Mouse (Mus musculus) embryonic facial prominence, embryonic 11.5 days (tissue): Measurements from ENCODE around the gene Ppm1g. TPM values are rescaled to one million over a fixed set of nuclear protein-coding genes. Genes with fewer than 3 reads are reported as not detected.

ENCODE experiments used
- ATAC-seq: fragments of 200-750 bp; cut with Nextera tagmentation; replicated peaks from 2 replicates; pipeline ENCODE4 v1.8.0; 2017; ENCODE audit warnings: low read depth; ENCODE audit not compliant: insufficient number of reproducible peaks, low FRiP score, low TSS enrichment
- DNase-seq: peaks from one replicate; pipeline ENCODE4 v3.0.0-alpha.2; 2015; ENCODE audit warnings: low spot score
- H3K27ac ChIP-seq: fragments of 300-500 bp; sonication (generic); replicated peaks from 2 replicates; pipeline ENCODE4 v1.5.1; 2014; ENCODE audit warnings: mild to moderate bottlenecking, low read depth, low read length, control low read depth
- H3K27me3 ChIP-seq: fragments of 300-500 bp; sonication (generic); 2 replicates; pipeline ENCODE4 v1.6.1; 2014; ENCODE audit warnings: mild to moderate bottlenecking, low read length, moderate library complexity, mixed read lengths; ENCODE audit not compliant: control insufficient read depth, insufficient read depth
- H3K36me3 ChIP-seq: fragments of 300-500 bp; sonication (generic); replicated peaks from 2 replicates; pipeline ENCODE4 v1.6.1; 2014; ENCODE audit warnings: low read depth, mild to moderate bottlenecking, low read length, moderate library complexity, mixed read lengths; ENCODE audit not compliant: control insufficient read depth, insufficient read depth
- H3K4me1 ChIP-seq: fragments of 300-500 bp; sonication (generic); 2 replicates; pipeline ENCODE4 v1.6.1; 2014; ENCODE audit warnings: low read length, mixed read lengths; ENCODE audit not compliant: control insufficient read depth, insufficient read depth
- H3K4me2 ChIP-seq: fragments of 300-500 bp; sonication (generic); 2 replicates; pipeline ENCODE4 v1.6.1; 2014; ENCODE audit warnings: low read depth, mild to moderate bottlenecking, control low read depth, low read length, moderate library complexity
- H3K4me3 ChIP-seq: fragments of 300-500 bp; sonication (generic); 2 replicates; pipeline ENCODE4 v1.5.1; 2014; ENCODE audit warnings: low read depth, low read length, control low read depth
- H3K9ac ChIP-seq: fragments of 300-500 bp; sonication (generic); replicated peaks from 2 replicates; pipeline ENCODE4 v1.6.1; 2014; ENCODE audit warnings: mild to moderate bottlenecking, control low read depth, low read length
- H3K9me3 ChIP-seq: fragments of 300-500 bp; sonication (generic); replicated peaks from 2 replicates; pipeline ENCODE4 v1.6.1; 2016; ENCODE audit warnings: mild to moderate bottlenecking, low read length, inconsistent platforms, mixed read lengths; ENCODE audit not compliant: control insufficient read depth
- WGBS: fragments of 180-500 bp; shearing (Covaris S2); extraction: QIAGEN DNeasy Blood & Tissue Kit; methylation state at CpG from one replicate; pipeline ENCODE4 v1.1.7; 2014; 5-methylcytosine and 5-hydroxymethylcytosine counted together
- polyA plus RNA-seq: library from polyadenylated mRNA; unstranded; fragments of >200 nt; fragmentation: Nextera tagmentation; extraction: Ambion mirVana; gene quantifications from 2 replicates; pipeline ENCODE4 v1.2.1, GENCODE M21; 2014

Gene Ppm1g
- polyA plus RNA-seq, 1 experiment from 2014 or later: 142 TPM

DNA sequence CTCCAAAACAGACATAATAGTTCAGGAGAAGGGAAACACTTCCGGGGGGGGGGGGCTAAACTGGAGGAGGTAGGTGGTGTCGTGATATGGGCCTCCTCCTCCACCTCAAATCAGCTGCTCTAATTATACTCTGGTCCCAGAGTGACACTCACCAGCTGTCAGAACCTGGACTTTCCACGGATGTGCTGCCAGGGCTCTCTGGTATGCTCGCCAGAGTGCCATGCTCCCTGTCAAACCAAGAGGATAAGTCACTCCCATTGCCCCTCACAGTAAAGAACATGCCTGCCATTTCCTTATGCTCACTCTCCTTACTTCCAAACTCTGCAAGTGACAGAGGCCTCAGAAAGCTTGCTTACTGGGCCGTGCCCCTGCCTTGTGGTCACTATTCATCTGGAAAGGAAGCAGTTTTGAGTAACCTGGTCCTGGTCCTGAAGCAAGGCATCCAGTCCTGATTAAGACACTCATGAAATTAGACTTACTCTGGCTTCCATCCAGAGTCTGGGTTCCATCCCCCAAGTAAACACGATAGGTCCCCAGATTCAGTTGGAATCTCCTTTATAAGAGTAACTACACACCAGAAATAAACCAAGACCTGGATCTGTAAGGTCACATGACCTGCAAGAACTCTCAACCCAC, 66.9 kb downstream of the Ppm1g start:
- Histone ChIP-seq H3K36me3 (peaks cover 4% of the 10 kb centered on the region), H3K9ac (peak overlapping the region; percentile 58), H3K27ac (no peak overlapping the region), H3K4me1 (no peaks in the 10 kb centered on the region), H3K27me3 (no peaks in the 10 kb centered on the region), H3K4me2 (peak overlapping the region; percentile 69), H3K9me3 (no peaks in the 10 kb centered on the region), H3K4me3 (peak overlapping the region; percentile 43)
- ATAC-seq (no peak), DNase-seq (no peak)
- 39% methylated on average over 6 of the region's 6 CpGs for WGBS

Other genes starting within 250 kb of the Ppm1g start
- gene Atraid, start 172.4 kb downstream of the Ppm1g start, polyA plus RNA-seq: 88.2 and 105 TPM in 2 replicates
- gene Slc5a6, start 171.8 kb downstream of the Ppm1g start, polyA plus RNA-seq: 6.6 and 6.7 TPM in 2 replicates
- 21.3 and 23.5 TPM in 2 replicates for gene Cad, start 165.9 kb downstream of the Ppm1g start, polyA plus RNA-seq
- gene Dnajc5g, start 114.4 kb downstream of the Ppm1g start, polyA plus RNA-seq: not detected in 2 replicates
- 0.46 and 0.59 TPM in 2 replicates for gene Slc30a3, start 112.5 kb downstream of the Ppm1g start, polyA plus RNA-seq
- gene Trim54, start 104.0 kb downstream of the Ppm1g start, polyA plus RNA-seq: not detected in 2 replicates
- gene Ucn, start 81.9 kb downstream of the Ppm1g start, polyA plus RNA-seq: not detected in 2 replicates
- 50.5 and 50.8 TPM in 2 replicates for gene Mpv17, start 66.4 kb downstream of the Ppm1g start, polyA plus RNA-seq
- gene Gm29609, start 40.8 kb downstream of the Ppm1g start, polyA plus RNA-seq: 1.2 and 1.3 TPM in 2 replicates
- gene Gtf3c2, start 40.5 kb downstream of the Ppm1g start, polyA plus RNA-seq: 66.6 and 66.8 TPM in 2 replicates
- gene Snx17, start 27.5 kb downstream of the Ppm1g start, polyA plus RNA-seq: 150 and 158 TPM in 2 replicates
- gene Eif2b4, start 27.3 kb downstream of the Ppm1g start, polyA plus RNA-seq: 68.2 and 81.7 TPM in 2 replicates
- 4.0 and 5.0 TPM in 2 replicates for gene Zfp513, start 18.4 kb downstream of the Ppm1g start, polyA plus RNA-seq
- 138 and 140 TPM in 2 replicates for gene Nrbp1, start 20.2 kb upstream of the Ppm1g start, polyA plus RNA-seq
- gene Gm9970, start 20.5 kb upstream of the Ppm1g start, polyA plus RNA-seq: 0.57 and 0.58 TPM in 2 replicates
- 12.4 and 14.6 TPM in 2 replicates for gene Krtcap3, start 31.0 kb upstream of the Ppm1g start, polyA plus RNA-seq
- 31.2 and 38.6 TPM in 2 replicates for gene Ift172, start 70.4 kb upstream of the Ppm1g start, polyA plus RNA-seq
- 58.2 and 67.5 TPM in 2 replicates for gene Fndc4, start 75.4 kb upstream of the Ppm1g start, polyA plus RNA-seq
- 0.48 and 0.49 TPM in 2 replicates for gene Gckr, start 76.8 kb upstream of the Ppm1g start, polyA plus RNA-seq
- 60.0 and 63.7 TPM in 2 replicates for gene Zfp512, start 231.7 kb upstream of the Ppm1g start, polyA plus RNA-seq